Mouse (Mus musculus) spleen, postnatal 10 days (tissue): ENCODE data around the gene Egfl8.

Experiments
- DNase-seq, 2 experiments: peaks; one replicate each; pipeline ENCODE4 v3.0.0; 2021 to 2022; ENCODE audit warnings: low spot score in 2 of 2

Egfl8 gene

GRCm38 (mm10) chr17:34648141-34648890 is 32.5 kb upstream of the Egfl8 start:
- DNase-seq: no peak

GRCm38 (mm10) chr17:34646906-34647787 is 31.4 kb upstream of the Egfl8 start, which contains the start of gene Atf6b:
TSS of gene Atf6b (plus strand) at chr17:34647146.
- DNase-seq: peak; percentile 80 to 94

GRCm38 (mm10) chr17:34645831-34646511 is 30.2 kb upstream of the Egfl8 start:
- no peak for DNase-seq

- DNase-seq: no peak
Measured at GRCm38 (mm10) chr17:34645256-34645829, 29.6 kb upstream of the Egfl8 start.

- peak; percentile 89 to 94 for DNase-seq
Measured at GRCm38 (mm10) chr17:34644608-34645007, 28.8 kb upstream of the Egfl8 start, which contains the start of gene Fkbpl. TSS of gene Fkbpl (plus strand) at chr17:34644764.

GRCm38 (mm10) chr17:34643944-34644343 is 28.2 kb upstream of the Egfl8 start:
- DNase-seq: no peak

GRCm38 (mm10) chr17:34643379-34643778 is 27.6 kb upstream of the Egfl8 start:
- DNase-seq: no peak

- DNase-seq: no peak
Measured at GRCm38 (mm10) chr17:34641945-34642344, 26.2 kb upstream of the Egfl8 start.

- DNase-seq: no peak
Measured at GRCm38 (mm10) chr17:34640778-34641601, 25.2 kb upstream of the Egfl8 start.

- DNase-seq: no peak
Measured at GRCm38 (mm10) chr17:34639461-34640255, 23.9 kb upstream of the Egfl8 start.

GRCm38 (mm10) chr17:34637459-34637858 is 21.7 kb upstream of the Egfl8 start:
- DNase-seq: no peak

- no peak for DNase-seq
Measured at GRCm38 (mm10) chr17:34635671-34636070, 19.9 kb upstream of the Egfl8 start.

GRCm38 (mm10) chr17:34632261-34632691 is 16.5 kb upstream of the Egfl8 start:
- peak in 1 of 2 experiments; percentile 76 for DNase-seq

- DNase-seq: no peak
Measured at GRCm38 (mm10) chr17:34631647-34632046, 15.9 kb upstream of the Egfl8 start.

GRCm38 (mm10) chr17:34630761-34631301 is 15.1 kb upstream of the Egfl8 start:
- no peak for DNase-seq

- DNase-seq: no peak
Measured at GRCm38 (mm10) chr17:34629796-34630603, 14.2 kb upstream of the Egfl8 start.

- peak in 1 of 2 experiments; percentile 12 for DNase-seq
Measured at GRCm38 (mm10) chr17:34629221-34629751, 13.5 kb upstream of the Egfl8 start, which contains the start of gene Prrt1. TSS of gene Prrt1 (plus strand) at chr17:34629533.

- no peak for DNase-seq
Measured at GRCm38 (mm10) chr17:34628644-34628967, 12.8 kb upstream of the Egfl8 start.
